Mouse (Mus musculus): ENCODE results near the gene Dedd2.
A peak's percentile ranks its signal among the peaks of the same experiment; 100 is the strongest.

GRCm38 (mm10) chr7:25155469-25156157, 64.8 kb downstream of the Dedd2 start:
- TF ChIP-seq POLR2A (IDR thresholded peaks at IDR 0.05; ENCODE audit: control insufficient read depth in 1 of 2, insufficient read depth in 1 of 2, low read depth in 1 of 2, low read length in 2 of 2, poor library complexity in 1 of 2) (peak; percentile 64 to 77), CTCF (IDR thresholded peaks at IDR 0.05 in 2 of 3, conservative IDR thresholded peaks at IDR 0.05 in 1 of 3; ENCODE audit: control insufficient read depth in 1 of 3, insufficient read depth in 1 of 3, low read depth in 2 of 3, low read length in 3 of 3, poor library complexity in 1 of 3, severe bottlenecking in 1 of 3) (no peak), CHD1 (IDR thresholded peaks at IDR 0.05; ENCODE audit: low read depth, low read length) (no peak)
